Mouse (Mus musculus) C2C12 (cell line): ENCODE measurements around the gene Capzb. TPM values are rescaled to one million over a fixed set of nuclear protein-coding genes. Genes with fewer than 3 reads are reported as not detected.

Experiments
- H3K27me3 ChIP-seq: one replicate; pipeline ENCODE4 v1.6.1; 2011; ENCODE audit not compliant: control insufficient read depth, insufficient read depth, insufficient read length
- H3K36me3 ChIP-seq: one replicate; pipeline ENCODE4 v1.6.1; 2011; ENCODE audit not compliant: control insufficient read depth, insufficient read depth
- H3K4me3 ChIP-seq: one replicate; pipeline ENCODE4 v1.5.1; 2011; ENCODE audit warnings: mild to moderate bottlenecking, control low read depth; ENCODE audit not compliant: poor library complexity, insufficient read depth, severe bottlenecking
- H3K79me2 ChIP-seq: one replicate; pipeline ENCODE4 v1.6.1; 2011; ENCODE audit not compliant: control insufficient read depth, insufficient read depth
- H3K79me3 ChIP-seq: one replicate; pipeline ENCODE4 v1.6.1; 2011; ENCODE audit warnings: low read depth, control low read depth
- H3ac ChIP-seq: one replicate; pipeline ENCODE3; 2011; ENCODE audit warnings: low read depth; ENCODE audit not compliant: control insufficient read depth, insufficient read length
- CEBPB ChIP-seq: IDR thresholded peaks from one replicate; pipeline ENCODE4 v1.6.1; 2011; ENCODE audit warnings: low read depth, mild to moderate bottlenecking, control low read depth, moderate library complexity
- CTCF ChIP-seq: IDR thresholded peaks from one replicate; pipeline ENCODE4 v1.5.1; 2011; ENCODE audit not compliant: control insufficient read depth, insufficient read depth, insufficient read length
- FOSL1 ChIP-seq: IDR thresholded peaks from one replicate; pipeline ENCODE4 v1.8.0; 2011; ENCODE audit warnings: mild to moderate bottlenecking, low read length; ENCODE audit not compliant: poor library complexity, insufficient read depth, severe bottlenecking
- MAX ChIP-seq: IDR thresholded peaks from one replicate; pipeline ENCODE4 v1.6.1; 2011; ENCODE audit warnings: mild to moderate bottlenecking, control low read depth
- MYOD1 ChIP-seq: IDR thresholded peaks from one replicate; pipeline ENCODE4 v1.6.1; 2011; ENCODE audit warnings: low read depth; ENCODE audit not compliant: control insufficient read depth, insufficient read length
- MYOG ChIP-seq: IDR thresholded peaks from one replicate; pipeline ENCODE4 v1.6.1; 2011; ENCODE audit not compliant: control insufficient read depth, insufficient read length; ENCODE audit errors: extremely low read depth
- USF1 ChIP-seq: IDR thresholded peaks from one replicate; pipeline ENCODE4 v1.6.1; 2011; ENCODE audit warnings: low read depth, mild to moderate bottlenecking, control low read depth, moderate library complexity
- polyA plus RNA-seq: library from polyadenylated mRNA; unstranded; fragments of >200 nt; fragmentation: generic; extraction: Trizol; gene quantifications from one replicate; pipeline ENCODE4 v1.2.1, GENCODE M21; 2012; ENCODE audit warnings: missing spikeins

Gene Capzb
- polyA plus RNA-seq, 1 experiment: 362 TPM

GRCm38 (mm10) chr4:139231163-139231562 lies 38.5 kb downstream of the Capzb start:
- H3K27me3 ChIP-seq: no peaks in the 10 kb centered on the region
- H3K36me3 ChIP-seq: peaks cover 29% of the 10 kb centered on the region
- TF ChIP-seq FOSL1: no peak
- no peak for TF ChIP-seq MAX
- TF ChIP-seq CEBPB: no peak
- no peak for TF ChIP-seq MYOD1
- no peak for TF ChIP-seq MYOG
- no peak for TF ChIP-seq USF1
- no peak for TF ChIP-seq CTCF
- H3K79me3 ChIP-seq: peaks cover 95% of the 10 kb centered on the region
- H3K79me2 ChIP-seq: peaks cover 100% of the 10 kb centered on the region
- H3ac ChIP-seq: peak overlapping the region; percentile 5
- no peak overlapping the region for H3K4me3 ChIP-seq

- TF ChIP-seq CEBPB (no peak), MAX (no peak), USF1 (no peak), CTCF (peak; percentile 7), MYOD1 (peak; percentile 18), FOSL1 (peak; percentile 28)
- Histone ChIP-seq H3K27me3 (no peaks in the 10 kb centered on the region), H3K79me3 (peaks cover 95% of the 10 kb centered on the region), H3K36me3 (peaks cover 24% of the 10 kb centered on the region), H3K4me3 (no peak overlapping the region), H3ac (peak overlapping the region; percentile 2), H3K79me2 (peaks cover 100% of the 10 kb centered on the region)
These were observed 39.9 kb downstream of the Capzb start for GRCm38 (mm10) chr4:139232479-139233145.

GRCm38 (mm10) chr4:139233146-139233495 lies 40.4 kb downstream of the Capzb start:
- Histone ChIP-seq H3ac (peak overlapping the region; percentile 2), H3K79me2 (peaks cover 100% of the 10 kb centered on the region), H3K4me3 (no peak overlapping the region), H3K79me3 (peaks cover 94% of the 10 kb centered on the region), H3K27me3 (no peaks in the 10 kb centered on the region), H3K36me3 (peaks cover 21% of the 10 kb centered on the region)
- no peak for TF ChIP-seq MYOD1
- TF ChIP-seq FOSL1: no peak
- TF ChIP-seq MYOG: no peak
- no peak for TF ChIP-seq USF1
- no peak for TF ChIP-seq CEBPB
- TF ChIP-seq MAX: no peak
- TF ChIP-seq CTCF: no peak

- Histone ChIP-seq H3K27me3 (no peaks in the 10 kb centered on the region), H3K79me3 (peaks cover 90% of the 10 kb centered on the region), H3K4me3 (no peak overlapping the region), H3K36me3 (peaks cover 22% of the 10 kb centered on the region), H3ac (no peak overlapping the region), H3K79me2 (peaks cover 100% of the 10 kb centered on the region)
- TF ChIP-seq MYOG (no peak), CTCF (no peak), MAX (no peak), FOSL1 (no peak), MYOD1 (no peak), USF1 (no peak), CEBPB (no peak)
These were observed 41.1 kb downstream of the Capzb start for GRCm38 (mm10) chr4:139233755-139234254.

- H3K4me3 ChIP-seq: no peak overlapping the region
- no peaks in the 10 kb centered on the region for H3K27me3 ChIP-seq
- TF ChIP-seq CTCF: no peak
- no peak for TF ChIP-seq USF1
- TF ChIP-seq FOSL1: no peak
- TF ChIP-seq MYOG: no peak
- no peak for TF ChIP-seq CEBPB
- no peak for TF ChIP-seq MAX
- no peak for TF ChIP-seq MYOD1
- H3ac ChIP-seq: no peak overlapping the region
- peaks cover 100% of the 10 kb centered on the region for H3K79me2 ChIP-seq
- H3K79me3 ChIP-seq: peaks cover 85% of the 10 kb centered on the region
- peaks cover 26% of the 10 kb centered on the region for H3K36me3 ChIP-seq
These were observed 41.6 kb downstream of the Capzb start for GRCm38 (mm10) chr4:139234261-139234660.

- Histone ChIP-seq H3K79me2 (peaks cover 96% of the 10 kb centered on the region), H3K79me3 (peaks cover 72% of the 10 kb centered on the region), H3K27me3 (no peaks in the 10 kb centered on the region), H3K36me3 (peaks cover 37% of the 10 kb centered on the region), H3K4me3 (no peak overlapping the region), H3ac (no peak overlapping the region)
- TF ChIP-seq USF1 (no peak), FOSL1 (no peak), MYOG (no peak), MYOD1 (no peak), MAX (no peak)
These were observed 42.9 kb downstream of the Capzb start for GRCm38 (mm10) chr4:139235556-139235955.
